Mouse (Mus musculus) kidney, embryonic 14.5 days (tissue): ENCODE results near the gene Sema5a. TPM values are rescaled to one million over a fixed set of nuclear protein-coding genes. Genes with fewer than 3 reads are reported as not detected.

Experiments used
- ATAC-seq: fragments of 200-750 bp; cut with Nextera tagmentation; 2 replicates; pipeline ENCODE4 v1.8.0; 2017; ENCODE audit warnings: moderate number of reproducible peaks, mild to moderate bottlenecking, moderate TSS enrichment, moderate library complexity; ENCODE audit not compliant: low FRiP score, low TSS enrichment
- H3K27ac ChIP-seq: fragments of 300-500 bp; sonication (generic); 2 replicates; pipeline ENCODE4 v1.5.1; 2014; ENCODE audit warnings: low read depth, mild to moderate bottlenecking, low read length, moderate library complexity, mixed read lengths
- H3K27me3 ChIP-seq: fragments of 300-500 bp; sonication (generic); 2 replicates; pipeline ENCODE4 v1.6.1; 2014; ENCODE audit warnings: mild to moderate bottlenecking, low read length; ENCODE audit not compliant: control insufficient read depth, insufficient read depth
- H3K36me3 ChIP-seq: fragments of 300-500 bp; sonication (generic); 2 replicates; pipeline ENCODE4 v1.6.1; 2014; ENCODE audit warnings: low read length, mixed read lengths; ENCODE audit not compliant: control insufficient read depth, insufficient read depth
- H3K4me1 ChIP-seq: fragments of 300-500 bp; sonication (generic); 2 replicates; pipeline ENCODE4 v1.6.1; 2014; ENCODE audit warnings: low read length, mixed read lengths; ENCODE audit not compliant: control insufficient read depth, insufficient read depth
- H3K4me2 ChIP-seq: fragments of 300-500 bp; sonication (generic); replicated peaks from 2 replicates; pipeline ENCODE4 v1.6.1; 2014; ENCODE audit warnings: low read depth, mild to moderate bottlenecking, low read length
- H3K4me3 ChIP-seq: fragments of 300-500 bp; sonication (generic); 2 replicates; pipeline ENCODE4 v1.5.1; 2014; ENCODE audit warnings: mild to moderate bottlenecking, low read length
- H3K9ac ChIP-seq: fragments of 300-500 bp; sonication (generic); 2 replicates; pipeline ENCODE4 v1.6.1; 2014; ENCODE audit warnings: low read depth, mild to moderate bottlenecking, low read length, moderate library complexity
- H3K9me3 ChIP-seq: fragments of 300-500 bp; sonication (generic); 2 replicates; pipeline ENCODE4 v1.6.1; 2016; ENCODE audit warnings: low read length; ENCODE audit not compliant: control insufficient read depth
- WGBS: fragments of 180-500 bp; shearing (Covaris S2); extraction: QIAGEN DNeasy Blood & Tissue Kit; methylation state at CpG from one replicate; pipeline ENCODE4 v1.1.7; 2014; 5-methylcytosine and 5-hydroxymethylcytosine counted together
- polyA plus RNA-seq: library from polyadenylated mRNA; unstranded; fragments of >200 nt; fragmentation: Nextera tagmentation; extraction: Ambion mirVana; gene quantifications from 2 replicates; pipeline ENCODE4 v1.2.1, GENCODE M21; 2014

The Sema5a gene
- polyA plus RNA-seq, 1 experiment from 2014 or later = 30.2 TPM

DNA sequence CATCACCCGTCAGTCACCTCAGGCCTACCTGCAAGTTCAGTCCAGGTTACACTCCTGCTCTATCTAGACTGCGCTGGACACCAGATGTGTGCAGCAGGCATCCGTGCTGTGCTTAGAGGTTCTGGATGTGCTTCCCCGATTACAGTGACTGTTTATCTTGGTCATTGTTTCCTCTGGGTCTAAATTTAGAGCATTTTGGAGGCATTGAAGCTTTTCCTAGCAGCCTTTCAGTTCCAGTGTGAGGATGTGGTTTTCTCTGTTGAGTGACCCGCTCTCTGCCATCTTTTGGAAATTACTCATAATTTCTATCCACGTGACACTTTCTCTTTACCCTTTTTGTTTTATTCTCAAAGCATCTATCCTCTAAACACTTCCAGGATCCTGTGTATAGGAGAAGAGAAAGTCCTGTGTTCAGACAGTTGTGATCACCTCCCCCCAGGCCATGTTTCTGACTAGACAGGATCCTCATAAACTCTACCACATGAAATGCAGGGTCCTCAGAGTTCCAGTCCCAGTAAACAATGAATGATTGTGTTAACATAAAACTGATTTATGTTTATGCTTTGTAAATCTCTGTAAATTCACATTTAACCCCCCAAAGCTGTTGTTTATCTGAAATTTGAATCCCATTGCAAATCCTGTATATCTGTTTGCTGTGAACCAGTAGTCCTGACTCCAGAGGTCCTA is 62.1 kb downstream of the Sema5a start:
- H3K9ac ChIP-seq = no peak overlapping the region
- H3K9me3 ChIP-seq = no peaks in the 10 kb centered on the region
- H3K36me3 ChIP-seq = no peaks in the 10 kb centered on the region
- no peaks in the 10 kb centered on the region for H3K27me3 ChIP-seq
- H3K4me3 ChIP-seq = no peak overlapping the region
- peak; percentile 68; the same call in 1 of the 2 replicates for ATAC-seq
- WGBS = 52% methylated on average over 6 of the region's 6 CpGs
- no peak overlapping the region for H3K4me2 ChIP-seq
- H3K27ac ChIP-seq = no peak overlapping the region
- H3K4me1 ChIP-seq = peaks cover 14% of the 10 kb centered on the region

DNA sequence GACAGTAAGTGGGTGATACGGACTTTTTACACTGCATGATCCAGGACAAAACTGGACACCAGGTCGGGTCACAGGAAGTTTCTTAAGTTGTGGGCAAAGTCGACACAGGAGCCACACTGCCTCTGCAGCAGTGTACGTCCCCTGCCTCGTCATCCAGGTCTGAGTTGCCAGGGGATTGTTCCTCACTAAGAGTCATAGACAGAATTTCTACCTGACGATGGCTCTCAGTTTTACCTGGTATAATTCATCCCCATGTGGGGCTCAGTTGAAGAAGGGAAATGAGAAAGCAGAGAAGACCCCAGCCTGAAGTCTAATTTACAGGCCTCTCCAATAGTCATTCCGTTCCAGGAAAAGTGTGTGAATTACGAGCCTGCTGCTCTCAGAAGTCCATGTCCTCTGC is 66.2 kb downstream of the Sema5a start:
- 46% methylated on average over 8 of the region's 8 CpGs for WGBS
- H3K9ac ChIP-seq = no peak overlapping the region
- no peak for ATAC-seq
- peaks cover 9% of the 10 kb centered on the region for H3K4me1 ChIP-seq
- no peak overlapping the region for H3K4me3 ChIP-seq
- no peaks in the 10 kb centered on the region for H3K36me3 ChIP-seq
- no peak overlapping the region for H3K27ac ChIP-seq
- no peaks in the 10 kb centered on the region for H3K27me3 ChIP-seq
- no peaks in the 10 kb centered on the region for H3K9me3 ChIP-seq
- H3K4me2 ChIP-seq = no peak overlapping the region

DNA sequence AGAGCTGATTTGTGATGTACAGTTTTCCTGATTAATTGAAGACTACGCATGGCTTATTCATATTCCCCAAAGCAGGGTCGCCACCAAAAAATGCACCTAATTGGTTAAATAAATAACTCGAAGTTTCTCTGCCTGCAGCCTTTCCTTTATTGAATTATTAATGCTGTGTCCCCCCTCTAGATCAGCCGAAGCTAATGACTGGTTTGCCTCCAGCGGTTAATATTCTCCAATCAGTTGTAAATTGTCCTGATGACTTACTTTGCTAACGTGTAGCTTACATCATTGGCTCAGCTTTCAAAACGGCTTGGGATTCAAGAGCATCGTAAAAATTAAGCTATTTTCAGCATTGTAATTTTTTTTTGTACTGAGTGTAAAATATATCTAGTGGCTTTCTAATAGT is 66.7 kb downstream of the Sema5a start:
- H3K4me2 ChIP-seq = no peak overlapping the region
- H3K27ac ChIP-seq = no peak overlapping the region
- H3K4me1 ChIP-seq = peaks cover 9% of the 10 kb centered on the region
- no peaks in the 10 kb centered on the region for H3K36me3 ChIP-seq
- 33% methylated on average over 8 of the region's 8 CpGs for WGBS
- ATAC-seq = no peak
- H3K9me3 ChIP-seq = no peaks in the 10 kb centered on the region
- H3K4me3 ChIP-seq = no peak overlapping the region
- H3K9ac ChIP-seq = no peak overlapping the region
- H3K27me3 ChIP-seq = no peaks in the 10 kb centered on the region

DNA sequence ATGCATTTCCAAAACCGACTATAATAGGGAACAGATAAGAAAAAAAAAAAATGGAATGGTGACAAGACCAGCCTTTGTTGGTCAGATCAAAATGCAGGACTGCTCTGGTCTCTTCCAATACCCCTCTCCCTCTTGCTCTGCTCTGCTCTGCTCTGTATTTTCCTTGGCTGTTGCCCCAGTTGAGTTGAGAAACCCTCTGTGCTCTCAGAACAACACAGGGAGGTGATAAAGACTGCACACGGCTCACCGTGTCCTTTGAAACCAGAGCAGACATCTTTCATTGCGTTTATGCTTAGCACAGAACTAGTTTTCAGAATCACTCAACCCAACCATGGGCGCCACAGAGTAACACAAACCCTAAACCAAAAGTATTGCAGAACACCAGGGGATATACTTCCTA is 72.5 kb downstream of the Sema5a start:
- no peak overlapping the region for H3K4me2 ChIP-seq
- WGBS = 59% methylated on average over 5 of the region's 5 CpGs
- H3K4me1 ChIP-seq = 0 out of 2 replicates have a peak, but pooled peaks cover 3% of the 10 kb centered on the region
- no peaks in the 10 kb centered on the region for H3K27me3 ChIP-seq
- H3K4me3 ChIP-seq = no peak overlapping the region
- no peaks in the 10 kb centered on the region for H3K36me3 ChIP-seq
- H3K9me3 ChIP-seq = no peaks in the 10 kb centered on the region
- no peak overlapping the region for H3K27ac ChIP-seq
- no peak overlapping the region for H3K9ac ChIP-seq
- ATAC-seq = no peak

DNA sequence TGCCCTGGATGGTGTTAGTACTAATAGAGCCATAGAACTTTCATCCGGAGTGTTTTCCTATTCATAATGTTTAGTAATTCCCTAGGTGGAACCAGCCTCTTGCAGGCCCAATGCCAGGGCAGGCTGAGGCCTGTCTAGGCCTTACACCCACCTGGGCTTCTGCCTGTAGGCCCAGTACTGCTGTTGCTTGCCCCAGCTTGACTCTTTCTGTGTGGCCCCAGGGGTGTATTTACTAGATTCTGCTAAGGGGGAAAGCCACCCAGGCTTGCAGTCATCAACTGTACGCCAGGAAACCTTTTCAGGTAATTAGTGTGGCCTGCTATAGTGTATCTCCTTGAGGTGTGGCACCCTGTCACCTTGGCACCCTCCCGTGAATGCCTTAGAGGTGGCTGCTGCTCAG is 76.1 kb downstream of the Sema5a start:
- 91% methylated on average over 3 of the region's 3 CpGs for WGBS
- H3K4me1 ChIP-seq = 0 out of 2 replicates have a peak, but pooled peaks cover 3% of the 10 kb centered on the region

DNA sequence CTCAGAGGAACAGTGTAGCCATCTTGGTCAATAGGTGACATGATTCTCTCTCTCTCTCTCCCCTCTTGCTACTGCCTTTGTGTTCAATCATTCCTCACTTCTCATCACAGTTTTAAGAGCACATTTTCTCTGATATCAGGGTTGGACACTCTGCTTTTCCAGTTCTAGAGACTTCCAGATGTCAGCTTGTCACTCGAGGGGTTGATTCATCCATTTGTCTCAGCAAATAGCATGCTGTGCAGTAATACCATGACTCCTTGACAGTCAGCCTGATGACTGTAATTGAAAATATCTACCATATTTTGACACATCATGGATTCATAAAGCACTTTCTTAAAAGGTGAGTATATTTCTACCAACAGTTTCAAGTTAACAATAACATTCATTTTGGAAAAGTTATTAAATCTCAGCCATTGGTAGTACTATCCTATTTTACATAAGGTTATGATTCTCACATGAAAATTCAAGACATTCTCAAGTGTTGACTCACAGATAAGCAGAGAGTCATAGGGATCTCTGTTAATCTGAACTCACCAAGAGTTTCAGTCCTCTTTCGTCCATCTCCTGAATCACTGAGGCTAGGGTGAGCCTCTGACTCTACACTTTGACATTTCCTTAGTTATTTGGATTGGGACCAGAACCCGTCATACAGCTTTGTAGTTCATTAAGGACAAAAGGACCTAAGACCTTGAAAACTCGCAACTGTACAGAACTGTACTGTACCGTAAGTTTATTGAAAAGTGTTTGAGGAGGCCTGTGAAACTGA is 78.0 kb downstream of the Sema5a start:
- WGBS = 86% methylated on average over 5 of the region's 5 CpGs
- no peak for ATAC-seq
- Histone ChIP-seq H3K9ac (no peak overlapping the region), H3K27me3 (no peaks in the 10 kb centered on the region), H3K36me3 (no peaks in the 10 kb centered on the region), H3K27ac (no peak overlapping the region), H3K9me3 (no peaks in the 10 kb centered on the region), H3K4me1 (no peaks in the 10 kb centered on the region), H3K4me3 (no peak overlapping the region), H3K4me2 (no peak overlapping the region)

More for the DNA sequence above, 76.1 kb downstream of the Sema5a start:
- H3K27ac ChIP-seq = no peak overlapping the region
- no peak overlapping the region for H3K9ac ChIP-seq
- no peak overlapping the region for H3K4me2 ChIP-seq
- ATAC-seq = no peak
- no peaks in the 10 kb centered on the region for H3K9me3 ChIP-seq
- H3K36me3 ChIP-seq = no peaks in the 10 kb centered on the region
- no peak overlapping the region for H3K4me3 ChIP-seq
- no peaks in the 10 kb centered on the region for H3K27me3 ChIP-seq

DNA sequence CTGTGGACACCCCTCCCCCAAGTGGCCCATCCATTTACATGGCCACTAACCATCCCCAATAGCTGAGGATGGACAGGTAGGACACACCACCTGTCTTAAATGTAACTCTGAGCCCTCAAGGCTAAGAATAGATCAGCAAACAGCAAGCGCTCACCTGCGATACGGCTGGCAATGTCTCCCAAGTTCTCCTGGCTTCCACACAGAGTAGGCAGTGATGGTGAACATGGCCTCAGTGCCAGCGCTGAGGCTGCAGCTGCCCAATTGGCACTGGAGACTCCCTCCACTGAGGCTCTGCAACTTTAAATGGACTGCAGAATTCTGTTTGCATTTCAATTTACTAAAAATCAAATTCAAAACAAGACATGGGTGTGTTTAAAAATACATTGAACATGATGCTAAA is 78.6 kb downstream of the Sema5a start:
- no peak overlapping the region for H3K9ac ChIP-seq
- no peaks in the 10 kb centered on the region for H3K4me1 ChIP-seq
- H3K27me3 ChIP-seq = no peaks in the 10 kb centered on the region
- no peaks in the 10 kb centered on the region for H3K36me3 ChIP-seq
- H3K9me3 ChIP-seq = no peaks in the 10 kb centered on the region
- H3K27ac ChIP-seq = no peak overlapping the region
- H3K4me3 ChIP-seq = no peak overlapping the region
- WGBS = 94% methylated on average over 4 of the region's 4 CpGs
- no peak for ATAC-seq
- H3K4me2 ChIP-seq = no peak overlapping the region

DNA sequence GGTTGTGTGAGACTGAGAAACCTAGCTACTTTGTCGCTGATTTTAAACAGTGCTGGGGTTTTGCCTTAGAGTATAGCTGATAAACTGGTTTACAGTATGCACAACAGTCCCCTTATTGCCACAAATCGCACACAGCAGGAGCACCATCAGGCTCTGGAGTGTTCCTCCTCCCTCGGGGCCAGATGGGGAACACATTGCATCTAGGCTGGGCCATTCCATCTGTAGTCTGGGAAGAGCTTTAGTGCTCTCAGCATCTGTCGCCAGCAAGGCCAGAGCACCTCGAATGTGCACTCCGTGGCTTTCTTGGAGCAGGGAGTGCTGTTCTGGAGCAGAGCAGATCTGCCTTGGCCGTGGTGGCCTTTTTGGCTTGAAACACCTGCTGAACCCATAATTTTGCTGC is 79.5 kb downstream of the Sema5a start:
- H3K27ac ChIP-seq = no peak overlapping the region
- no peak overlapping the region for H3K4me2 ChIP-seq
- no peak overlapping the region for H3K9ac ChIP-seq

DNA sequence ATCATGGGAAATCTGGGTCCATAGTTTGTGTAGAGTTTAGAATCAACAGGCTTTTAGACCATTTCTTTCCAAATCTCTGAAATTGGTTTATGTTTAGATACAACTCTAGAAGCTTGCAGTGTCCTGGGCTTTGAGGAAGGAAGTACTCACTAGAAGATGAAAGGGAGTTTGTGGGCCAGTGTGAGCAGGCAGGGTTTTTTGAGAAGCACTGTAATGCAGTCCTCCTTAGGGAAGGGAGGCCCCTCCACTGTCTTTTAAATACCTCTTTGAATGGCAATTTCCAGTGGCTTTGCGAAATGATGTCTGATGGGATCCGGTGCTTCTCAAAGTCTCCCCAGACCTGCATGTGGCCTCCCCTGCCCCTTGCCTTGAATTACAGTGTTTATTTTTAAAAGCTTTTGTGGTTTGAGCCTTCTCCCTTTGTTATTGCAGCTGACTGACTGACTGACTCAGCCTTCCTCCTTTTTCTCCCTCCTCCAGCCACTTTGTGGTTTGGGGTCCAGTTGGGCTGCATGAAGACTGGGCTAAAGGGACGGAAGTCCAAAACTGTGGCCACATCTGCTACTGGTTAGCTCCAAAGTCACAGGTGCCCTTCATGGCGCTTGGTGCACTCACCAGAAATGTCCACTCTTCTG is 83.9 kb downstream of the Sema5a start:
- H3K27ac ChIP-seq = no peak overlapping the region
- H3K4me1 ChIP-seq = peaks cover 14% of the 10 kb centered on the region
- H3K4me2 ChIP-seq = no peak overlapping the region
- H3K27me3 ChIP-seq = no peaks in the 10 kb centered on the region
- H3K36me3 ChIP-seq = no peaks in the 10 kb centered on the region
- no peak overlapping the region for H3K9ac ChIP-seq
- H3K9me3 ChIP-seq = no peaks in the 10 kb centered on the region
- 42% methylated on average over 4 of the region's 4 CpGs for WGBS
- peak; percentile 39; the same call in 1 of the 2 replicates for ATAC-seq
- H3K4me3 ChIP-seq = no peak overlapping the region

More for the DNA sequence above, 79.5 kb downstream of the Sema5a start:
- Histone ChIP-seq H3K36me3 (no peaks in the 10 kb centered on the region), H3K9me3 (no peaks in the 10 kb centered on the region), H3K4me1 (peaks cover 2% of the 10 kb centered on the region), H3K27me3 (no peaks in the 10 kb centered on the region), H3K4me3 (no peak overlapping the region)
- no peak for ATAC-seq
- 70% methylated on average over 7 of the region's 7 CpGs for WGBS
